In the genomic region with DNA sequence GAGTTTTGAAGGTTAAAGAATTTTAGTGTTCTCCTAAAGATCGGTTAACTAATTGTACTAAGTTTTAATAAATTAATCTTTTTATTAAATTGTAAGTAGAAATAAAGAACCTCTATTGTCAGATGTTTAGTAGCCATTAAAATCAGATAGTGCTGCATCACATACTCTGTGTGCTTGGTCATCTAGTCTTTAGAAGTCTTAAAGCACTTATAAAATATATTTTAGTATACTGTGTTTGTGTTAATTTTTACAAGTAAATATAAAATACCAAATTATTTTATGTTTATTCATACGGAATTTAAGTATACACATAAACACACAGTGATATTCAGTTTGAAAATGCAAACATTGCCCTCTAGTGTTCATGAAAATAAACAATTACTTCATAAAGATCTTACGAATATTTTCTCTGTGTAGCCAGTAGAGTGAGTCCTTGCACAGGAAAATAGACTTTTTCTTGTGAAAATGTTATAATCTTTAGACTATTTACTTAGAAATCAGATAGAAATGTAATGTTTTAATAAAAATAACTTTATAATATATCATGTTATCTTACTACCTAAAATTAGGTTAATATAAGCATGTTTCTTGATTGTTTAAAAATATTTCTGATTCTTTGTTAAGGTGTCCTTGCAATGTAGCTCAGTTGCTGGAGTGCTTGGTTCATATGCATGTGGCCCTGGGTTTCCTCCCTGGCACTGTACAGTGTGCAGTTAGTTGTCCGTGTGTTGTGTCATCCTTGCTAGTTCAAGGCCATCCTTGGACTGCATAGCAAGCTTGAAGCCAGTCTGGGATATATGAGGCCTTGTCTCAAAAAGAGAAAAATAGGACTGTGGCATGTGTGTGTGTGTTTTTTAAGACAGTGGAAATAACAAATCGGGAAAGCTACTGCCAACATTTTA, we compare ENCODE assay signal across 10 mouse cellular contexts. TPM values are rescaled to one million over a fixed set of nuclear protein-coding genes. Genes with fewer than 3 reads are reported as not detected.
A peak's percentile ranks its signal among the peaks of the same experiment; 100 is the strongest.
DNase-seq lines count a peak whose midpoint lies in the region; ATAC-seq and TF ChIP-seq lines count a peak whose summit lies in the region.
"Had no signal": no experiment of that assay in that cellular context is flagged by ENCODE, and none has a peak within 500 bp of the region (broad histone marks: within the 10 kb centered on the region; RNA-seq: fewer than 3 reads in every experiment).

No protein-coding gene starts in this region.

- H3K9ac ChIP-seq in forebrain, embryonic 11.5 days (ENCODE audit: low read length): no peak overlapping the region
- no peak overlapping the region for H3K9ac ChIP-seq in liver, embryonic 14.5 days (replicated peaks)
- no peak overlapping the region for H3K9ac ChIP-seq in heart, embryonic 11.5 days (ENCODE audit: low read depth, low read length)

- H3K27ac ChIP-seq in forebrain, embryonic 11.5 days (ENCODE audit: low read depth, low read length): no peak overlapping the region
- H3K27ac ChIP-seq in forebrain, embryonic 10.5 days: no peak overlapping the region
- H3K27ac ChIP-seq in liver, embryonic 14.5 days: no peak overlapping the region
- no peak overlapping the region for H3K27ac ChIP-seq in heart, embryonic 11.5 days (ENCODE audit: low read depth, low read length)
- H3K27ac ChIP-seq: macrophage had no signal

- peak; percentile 28; the same call in 1 of the 2 replicates for TF ChIP-seq CTCF in liver, embryonic 14.5 days (IDR thresholded peaks at IDR 0.05; ENCODE audit: low read depth)

- 85% methylated on average over 5 of the region's 5 CpGs for WGBS in forebrain, embryonic 11.5 days
- 86% methylated on average over 5 of the region's 5 CpGs for WGBS in forebrain, embryonic 10.5 days
- WGBS in liver, embryonic 14.5 days (ENCODE audit: insufficient replicate concordance): 64% methylated on average over 5 of the region's 5 CpGs
- WGBS in heart, embryonic 11.5 days (ENCODE audit: insufficient replicate concordance): 74% methylated on average over 5 of the region's 5 CpGs

- H3K36me3 ChIP-seq in forebrain, embryonic 11.5 days (ENCODE audit: control insufficient read depth, insufficient read depth, low read length): peaks cover 6% of the 10 kb centered on the region; the same call in 1 of the 2 replicates
- H3K36me3 ChIP-seq in forebrain, embryonic 10.5 days (replicated peaks): peaks cover 80% of the 10 kb centered on the region
- H3K36me3 ChIP-seq in liver, embryonic 14.5 days (replicated peaks; ENCODE audit: control insufficient read depth, insufficient read depth, low read depth): peaks cover 22% of the 10 kb centered on the region
- peaks cover 3% of the 10 kb centered on the region; the same call in 1 of the 2 replicates for H3K36me3 ChIP-seq in heart, embryonic 11.5 days (ENCODE audit: control insufficient read depth, insufficient read depth, low read length)

- H3K4me3 ChIP-seq in forebrain, embryonic 11.5 days (ENCODE audit: low read depth, low read length): no peak overlapping the region
- H3K4me3 ChIP-seq in forebrain, embryonic 10.5 days: no peak overlapping the region
- no peak overlapping the region for H3K4me3 ChIP-seq in liver, embryonic 14.5 days (ENCODE audit: insufficient read depth in 1 of 2, low read depth in 2 of 2, low read length in 2 of 2)
- no peak overlapping the region for H3K4me3 ChIP-seq in heart, embryonic 11.5 days (ENCODE audit: low read depth, low read length)

- peak; percentile 82 for ATAC-seq in forebrain, embryonic 11.5 days (replicated peaks; ENCODE audit: low FRiP score)
- no peak for ATAC-seq in liver, embryonic 14.5 days (ENCODE audit: insufficient read depth)
- no peak for ATAC-seq in heart, embryonic 11.5 days (replicated peaks; ENCODE audit: insufficient number of reproducible peaks, low FRiP score, low TSS enrichment)

- DNase-seq in forebrain, embryonic 11.5 days (ENCODE audit: low spot score): no peak
- DNase-seq in forebrain, embryonic 10.5 days (ENCODE audit: extremely low spot score, low spot score): no peak
- peak; percentile 76 for DNase-seq in 3T3-L1 (ENCODE audit: low read depth, low spot score)
- DNase-seq in adrenal gland, postnatal 25 days: peak; percentile 14
- no peak for DNase-seq in liver, embryonic 14.5 days (ENCODE audit: low read depth in 3 of 3, low spot score in 3 of 3)
- DNase-seq in urinary bladder, postnatal 14 days (ENCODE audit: low spot score): no peak
- no peak for DNase-seq in right cerebral cortex, postnatal 4 days
- DNase-seq: gastrocnemius, postnatal 36 days had no signal

- H3K9me3 ChIP-seq in forebrain, embryonic 11.5 days (ENCODE audit: control insufficient read depth, low read length): no peaks in the 10 kb centered on the region
- no peaks in the 10 kb centered on the region for H3K9me3 ChIP-seq in forebrain, embryonic 10.5 days
- no peaks in the 10 kb centered on the region for H3K9me3 ChIP-seq in liver, embryonic 14.5 days (ENCODE audit: control insufficient read depth, low read length)
- no peaks in the 10 kb centered on the region for H3K9me3 ChIP-seq in heart, embryonic 11.5 days (replicated peaks; ENCODE audit: control insufficient read depth, low read length)

- TF ChIP-seq EP300 in liver, embryonic 14.5 days (IDR thresholded peaks at IDR 0.05; ENCODE audit: low read depth): no peak

- no peaks in the 10 kb centered on the region for H3K27me3 ChIP-seq in forebrain, embryonic 11.5 days (ENCODE audit: control insufficient read depth, insufficient read depth, low read length)
- no peaks in the 10 kb centered on the region for H3K27me3 ChIP-seq in forebrain, embryonic 10.5 days (ENCODE audit: poor library complexity, severe bottlenecking)
- H3K27me3 ChIP-seq in liver, embryonic 14.5 days (ENCODE audit: control insufficient read depth, insufficient read depth, low read length): no peaks in the 10 kb centered on the region
- no peaks in the 10 kb centered on the region for H3K27me3 ChIP-seq in heart, embryonic 11.5 days (ENCODE audit: control insufficient read depth, insufficient read depth, low read length)

- no peaks in the 10 kb centered on the region for H3K4me1 ChIP-seq in forebrain, embryonic 11.5 days (replicated peaks; ENCODE audit: control insufficient read depth, insufficient read depth, low read length)
- H3K4me1 ChIP-seq in forebrain, embryonic 10.5 days: no peaks in the 10 kb centered on the region
- no peaks in the 10 kb centered on the region for H3K4me1 ChIP-seq in liver, embryonic 14.5 days (replicated peaks; ENCODE audit: control insufficient read depth in 2 of 2, insufficient read depth in 2 of 2, low read length in 1 of 2)
- no peaks in the 10 kb centered on the region for H3K4me1 ChIP-seq in heart, embryonic 11.5 days (ENCODE audit: control insufficient read depth, insufficient read depth, low read length)

- H3K4me2 ChIP-seq in forebrain, embryonic 11.5 days (ENCODE audit: low read depth, low read length, severe bottlenecking): no peak overlapping the region
- H3K4me2 ChIP-seq in liver, embryonic 14.5 days (ENCODE audit: low read depth): no peak overlapping the region
- H3K4me2 ChIP-seq in heart, embryonic 11.5 days: no peak overlapping the region

RNA-seq across cellular contexts. Expression of gene Arl6ip6, which starts 13.1 kb away (rescaled TPM):
- 85.8 and 90.0 TPM in 2 replicates for polyA plus RNA-seq in forebrain, embryonic 11.5 days (2014; fragmentation: Nextera tagmentation; extraction: Ambion mirVana)
- 74.4 and 88.4 TPM in 2 replicates for polyA plus RNA-seq in forebrain, embryonic 10.5 days (2016; fragmentation: Nextera tagmentation; extraction: Ambion mirVana)
- total RNA-seq in adrenal gland, postnatal 25 days (2021): 21.4 and 33.5 TPM in 2 replicates
- polyA plus RNA-seq in liver, embryonic 14.5 days (2012; rRNA removed): 16.5 and 19.4 TPM in 2 replicates
- polyA plus RNA-seq in liver, embryonic 14.5 days (2014; fragmentation: Nextera tagmentation; extraction: Ambion mirVana): 27.5 and 32.9 TPM in 2 replicates
- polyA plus RNA-seq in heart, embryonic 11.5 days (2014; fragmentation: Nextera tagmentation; extraction: Ambion mirVana): 38.9 and 41.2 TPM in 2 replicates

RNA-seq across cellular contexts. Expression of gene Prpf40a, which starts 13.5 kb away (rescaled TPM):
- polyA plus RNA-seq in forebrain, embryonic 11.5 days (2014; fragmentation: Nextera tagmentation; extraction: Ambion mirVana): 182 and 190 TPM in 2 replicates
- polyA plus RNA-seq in forebrain, embryonic 10.5 days (2016; fragmentation: Nextera tagmentation; extraction: Ambion mirVana): 202 and 213 TPM in 2 replicates
- 85.4 and 91.3 TPM in 2 replicates for total RNA-seq in adrenal gland, postnatal 25 days (2021)
- 7.2 and 11.0 TPM in 2 replicates for polyA plus RNA-seq in liver, embryonic 14.5 days (2012; rRNA removed)
- polyA plus RNA-seq in liver, embryonic 14.5 days (2014; fragmentation: Nextera tagmentation; extraction: Ambion mirVana): 76.3 and 85.7 TPM in 2 replicates
- 103 and 130 TPM in 2 replicates for polyA plus RNA-seq in heart, embryonic 11.5 days (2014; fragmentation: Nextera tagmentation; extraction: Ambion mirVana)

Comparison
In these comparisons a context has a peak if more than half of its experiments do, and no peak if none do; other contexts are left out.
1. DNase-seq: peak in 3T3-L1 (single experiment) and adrenal gland, postnatal 25 days (single experiment); none in forebrain, embryonic 11.5 days (single experiment), forebrain, embryonic 10.5 days (single experiment), liver, embryonic 14.5 days (0 of 3), urinary bladder, postnatal 14 days (single experiment) and right cerebral cortex, postnatal 4 days (single experiment).